Mouse (Mus musculus) stomach, postnatal 0 days (tissue): Measurements from ENCODE around the gene Slc34a3. TPM values are rescaled to one million over a fixed set of nuclear protein-coding genes. Genes with fewer than 3 reads are reported as not detected.

Experiments
- ATAC-seq: fragments of 200-750 bp; cut with Nextera tagmentation; 2 replicates; pipeline ENCODE4 v1.8.0; 2017; ENCODE audit not compliant: low FRiP score, low TSS enrichment
- DNase-seq: peaks from one replicate; pipeline ENCODE4 v3.0.0-alpha.2; 2016; ENCODE audit warnings: low spot score
- H3K27ac ChIP-seq: fragments of 300-500 bp; sonication (generic); replicated peaks from 2 replicates; pipeline ENCODE4 v1.5.1; 2014; ENCODE audit warnings: mild to moderate bottlenecking, control low read depth
- H3K27me3 ChIP-seq: fragments of 300-500 bp; sonication (generic); 2 replicates; pipeline ENCODE4 v1.6.1; 2014; ENCODE audit warnings: low read length; ENCODE audit not compliant: control insufficient read depth, insufficient read depth
- H3K36me3 ChIP-seq: fragments of 300-500 bp; sonication (generic); 2 replicates; pipeline ENCODE4 v1.6.1; 2014; ENCODE audit warnings: low read length, mixed read lengths; ENCODE audit not compliant: control insufficient read depth, insufficient read depth
- H3K4me1 ChIP-seq: fragments of 300-500 bp; sonication (generic); replicated peaks from 2 replicates; pipeline ENCODE4 v1.6.1; 2014; ENCODE audit warnings: antibody characterized with exemption; ENCODE audit not compliant: control insufficient read depth, insufficient read depth
- H3K4me2 ChIP-seq: fragments of 300-500 bp; sonication (generic); replicated peaks from 2 replicates; pipeline ENCODE4 v1.6.1; 2014; ENCODE audit warnings: low read depth, mild to moderate bottlenecking, control low read depth, moderate library complexity
- H3K4me3 ChIP-seq: fragments of 300-500 bp; sonication (generic); 2 replicates; pipeline ENCODE4 v1.5.1; 2014; ENCODE audit warnings: low read depth, low read length, control low read depth
- H3K9ac ChIP-seq: fragments of 300-500 bp; sonication (generic); 2 replicates; pipeline ENCODE4 v1.6.1; 2014; ENCODE audit warnings: mild to moderate bottlenecking, low read length, control low read depth, mixed read lengths
- H3K9me3 ChIP-seq: fragments of 300-500 bp; sonication (generic); 2 replicates; pipeline ENCODE4 v1.6.1; 2016; ENCODE audit warnings: low read length; ENCODE audit not compliant: control insufficient read depth
- CTCF ChIP-seq: IDR thresholded peaks from 2 replicates; pipeline ENCODE4 v1.5.1; 2016; ENCODE audit warnings: antibody characterized with exemption, low read depth, mild to moderate bottlenecking, moderate library complexity
- EP300 ChIP-seq: optimal IDR thresholded peaks from 2 replicates; pipeline ENCODE3; 2016; ENCODE audit warnings: antibody characterized with exemption
- WGBS: fragments of 180-500 bp; shearing (Covaris S2); extraction: QIAGEN DNeasy Blood & Tissue Kit; methylation state at CpG from one replicate; pipeline ENCODE4 v1.1.7; 2014; 5-methylcytosine and 5-hydroxymethylcytosine counted together
- polyA plus RNA-seq: library from polyadenylated mRNA; unstranded; fragments of >200 nt; fragmentation: Nextera tagmentation; extraction: Ambion mirVana; gene quantifications from 2 replicates; pipeline ENCODE4 v1.2.1, GENCODE M21; 2015

Gene Slc34a3
- polyA plus RNA-seq, 1 experiment from 2014 or later = 0.10 TPM

DNA sequence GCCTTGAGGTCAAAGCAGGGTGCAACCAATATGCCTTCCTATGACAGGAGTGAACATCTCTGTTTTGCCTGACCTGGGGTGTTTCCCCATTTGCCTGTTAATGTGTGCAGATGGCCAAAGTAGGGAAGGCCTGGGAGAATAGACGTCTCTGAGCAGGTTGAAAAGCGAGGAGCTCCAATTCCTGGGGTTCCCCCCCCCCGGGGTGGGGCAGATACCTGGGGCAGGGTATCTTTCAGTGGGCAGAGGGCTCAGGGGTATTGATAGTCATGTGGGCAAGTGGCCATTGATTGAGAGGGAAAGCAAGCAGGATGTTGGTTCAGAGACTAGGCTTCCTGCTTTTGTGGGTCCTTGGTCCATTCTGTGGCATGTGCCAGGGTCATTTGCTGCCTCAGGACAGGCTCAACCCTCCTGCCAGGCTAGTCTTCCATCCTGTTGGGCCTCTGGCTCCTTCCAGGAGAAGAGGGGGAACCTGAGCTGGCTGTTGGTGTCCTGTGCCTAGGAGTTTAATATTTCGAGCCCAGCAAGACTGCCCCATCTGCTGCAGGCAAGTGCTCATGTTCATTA, 33.7 kb upstream of the Slc34a3 start:
- no peaks in the 10 kb centered on the region; the same call in 1 of the 2 replicates for H3K36me3 ChIP-seq
- no peak for TF ChIP-seq CTCF
- TF ChIP-seq EP300 = no peak
- H3K27me3 ChIP-seq = no peaks in the 10 kb centered on the region
- peak overlapping the region; percentile 92 for H3K27ac ChIP-seq
- 77% methylated on average over 4 of the region's 4 CpGs for WGBS
- ATAC-seq (no peak), DNase-seq (no peak)
- H3K9ac ChIP-seq = peak overlapping the region; percentile 13
- H3K4me3 ChIP-seq = no peak overlapping the region
- H3K9me3 ChIP-seq = no peaks in the 10 kb centered on the region
- H3K4me1 ChIP-seq = peaks cover 11% of the 10 kb centered on the region
- peak overlapping the region; percentile 98; the same call in 1 of the 2 replicates for H3K4me2 ChIP-seq

DNA sequence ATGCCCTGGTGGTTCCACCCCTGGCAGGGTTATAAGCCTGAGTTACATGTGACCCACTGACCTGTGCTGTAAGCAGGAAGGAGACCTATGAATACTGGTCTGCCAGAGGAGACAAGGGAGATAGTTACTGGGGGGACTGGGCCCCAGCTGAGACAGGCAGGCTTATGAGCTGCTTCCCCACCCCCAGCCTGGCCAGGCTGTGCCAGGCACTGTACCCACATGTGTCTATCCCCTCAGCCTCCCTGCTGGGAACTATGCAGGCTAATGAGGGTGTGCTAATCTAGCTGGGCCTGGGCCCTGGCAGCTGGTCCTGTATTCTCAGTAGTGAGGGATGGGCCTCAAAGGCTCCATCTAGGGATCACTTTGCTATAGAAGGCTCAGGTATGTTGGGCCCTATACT, 33.1 kb upstream of the Slc34a3 start:
- H3K9ac ChIP-seq = peak overlapping the region; percentile 13; the same call in 1 of the 2 replicates
- peak overlapping the region; percentile 92 for H3K27ac ChIP-seq
- DNase-seq (no peak), ATAC-seq (no peak)
- peaks cover 11% of the 10 kb centered on the region for H3K4me1 ChIP-seq
- no peaks in the 10 kb centered on the region for H3K9me3 ChIP-seq
- peak overlapping the region; percentile 98 for H3K4me2 ChIP-seq
- no peak for TF ChIP-seq EP300
- TF ChIP-seq CTCF = no peak
- H3K27me3 ChIP-seq = no peaks in the 10 kb centered on the region
- H3K4me3 ChIP-seq = peak overlapping the region; percentile 23; the same call in 1 of the 2 replicates
- no peaks in the 10 kb centered on the region; the same call in 1 of the 2 replicates for H3K36me3 ChIP-seq

DNA sequence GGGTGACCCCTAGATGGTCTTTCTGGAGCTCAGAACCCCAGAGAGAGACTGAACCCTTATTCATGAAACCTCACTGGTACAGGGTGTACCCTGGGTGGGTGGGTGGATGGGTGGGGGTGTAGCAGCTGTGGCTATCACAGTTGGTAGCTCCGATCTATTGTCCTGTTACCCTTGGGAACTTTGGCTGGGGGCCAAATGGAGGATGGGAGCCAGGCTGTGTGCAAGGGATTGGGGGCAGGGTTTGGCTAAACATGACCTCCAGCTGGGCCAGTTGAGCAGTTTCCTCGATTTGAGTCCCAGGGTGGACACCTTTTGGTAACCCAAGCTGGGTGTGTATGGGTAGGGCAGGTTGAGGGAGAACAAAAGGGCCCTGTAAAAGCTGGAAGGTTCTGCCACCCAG, 32.6 kb upstream of the Slc34a3 start:
- H3K9me3 ChIP-seq = no peaks in the 10 kb centered on the region
- no peak for TF ChIP-seq CTCF
- TF ChIP-seq EP300 = no peak
- ATAC-seq (peak; percentile 25), DNase-seq (peak; percentile 83)
- peak overlapping the region; percentile 23 for H3K4me3 ChIP-seq
- H3K27me3 ChIP-seq = no peaks in the 10 kb centered on the region
- H3K4me1 ChIP-seq = peaks cover 11% of the 10 kb centered on the region
- peak overlapping the region; percentile 92 for H3K27ac ChIP-seq
- H3K9ac ChIP-seq = peak overlapping the region; percentile 83; the same call in 1 of the 2 replicates
- WGBS = 16% methylated on average over 2 of the region's 2 CpGs
- H3K36me3 ChIP-seq = no peaks in the 10 kb centered on the region; the same call in 1 of the 2 replicates
- peak overlapping the region; percentile 98 for H3K4me2 ChIP-seq

DNA sequence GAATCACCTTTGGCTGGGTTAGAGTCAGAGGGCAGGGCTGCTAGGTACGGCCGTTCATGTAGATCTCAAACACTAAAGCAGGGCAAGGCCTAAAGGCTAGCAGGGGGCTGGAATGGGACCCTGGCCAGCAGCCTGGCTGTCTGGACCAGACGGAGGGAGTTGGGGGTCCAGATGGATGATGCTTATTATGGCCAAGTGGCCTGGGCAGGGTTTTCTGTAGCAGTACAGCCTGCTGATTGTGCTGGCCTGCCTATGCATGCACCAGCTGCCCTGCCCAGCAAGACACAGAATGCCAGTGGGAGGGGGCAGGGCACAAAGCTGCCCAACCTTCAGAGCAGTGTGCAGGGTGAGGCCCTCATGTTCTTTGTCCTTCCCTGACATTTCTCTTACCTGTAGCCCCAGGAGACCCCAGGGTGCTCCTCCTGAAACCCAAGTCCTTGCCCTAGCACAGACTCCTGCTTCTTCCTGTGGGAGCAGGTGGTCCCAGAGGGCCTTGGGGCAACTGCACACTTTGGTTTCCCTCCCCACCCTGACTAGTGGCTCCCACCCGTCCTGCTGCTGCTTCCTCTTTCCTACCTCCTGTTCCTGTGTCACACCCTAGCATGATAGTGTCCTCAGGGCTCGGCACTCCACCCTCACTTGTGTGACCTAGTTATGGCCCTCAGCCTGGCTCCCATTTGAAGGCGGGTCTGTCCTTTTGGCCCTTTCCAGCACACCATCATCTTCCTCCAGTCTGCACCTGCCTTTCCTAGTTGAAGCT, 31.9 kb upstream of the Slc34a3 start:
- peak overlapping the region; percentile 83 for H3K9ac ChIP-seq
- H3K36me3 ChIP-seq = no peaks in the 10 kb centered on the region; the same call in 1 of the 2 replicates
- H3K9me3 ChIP-seq = no peaks in the 10 kb centered on the region
- ATAC-seq (peak; percentile 58), DNase-seq (peak; percentile 81)
- peak overlapping the region; percentile 23 for H3K4me3 ChIP-seq
- H3K27me3 ChIP-seq = no peaks in the 10 kb centered on the region
- WGBS = 45% methylated on average over 6 of the region's 6 CpGs
- H3K4me2 ChIP-seq = peak overlapping the region; percentile 98
- H3K27ac ChIP-seq = peak overlapping the region; percentile 92
- TF ChIP-seq EP300 (no peak), CTCF (no peak)
- H3K4me1 ChIP-seq = peaks cover 6% of the 10 kb centered on the region

DNA sequence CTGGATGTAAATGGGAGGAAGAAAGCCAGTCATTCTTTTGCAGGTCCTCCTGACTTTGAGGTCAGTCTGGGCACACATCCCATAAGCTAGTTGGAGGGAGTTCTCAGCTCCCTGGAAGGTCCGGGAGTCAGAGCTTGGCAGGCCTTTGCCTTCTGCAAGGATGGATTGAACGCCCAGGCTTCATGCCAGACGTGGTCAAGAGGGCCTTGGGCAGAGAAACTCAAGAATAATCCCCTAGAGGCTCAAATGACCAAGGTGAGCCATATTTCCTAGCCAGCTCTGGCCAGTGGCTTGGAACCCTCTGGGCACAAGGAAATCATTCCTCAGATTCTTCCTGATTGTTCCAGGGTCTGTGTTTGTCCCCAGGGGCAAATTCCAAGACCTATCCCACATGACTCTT, 30.7 kb upstream of the Slc34a3 start:
- DNase-seq (peak; percentile 37), ATAC-seq (no peak)
- H3K27ac ChIP-seq = peak overlapping the region; percentile 92
- H3K9ac ChIP-seq = peak overlapping the region; percentile 83; the same call in 1 of the 2 replicates
- H3K36me3 ChIP-seq = no peaks in the 10 kb centered on the region; the same call in 1 of the 2 replicates
- H3K4me1 ChIP-seq = peaks cover 6% of the 10 kb centered on the region
- peak overlapping the region; percentile 98 for H3K4me2 ChIP-seq
- WGBS = 51% methylated on average over 3 of the region's 3 CpGs
- TF ChIP-seq EP300 (no peak), CTCF (no peak)
- no peaks in the 10 kb centered on the region for H3K9me3 ChIP-seq
- H3K4me3 ChIP-seq = peak overlapping the region; percentile 84
- H3K27me3 ChIP-seq = no peaks in the 10 kb centered on the region

DNA sequence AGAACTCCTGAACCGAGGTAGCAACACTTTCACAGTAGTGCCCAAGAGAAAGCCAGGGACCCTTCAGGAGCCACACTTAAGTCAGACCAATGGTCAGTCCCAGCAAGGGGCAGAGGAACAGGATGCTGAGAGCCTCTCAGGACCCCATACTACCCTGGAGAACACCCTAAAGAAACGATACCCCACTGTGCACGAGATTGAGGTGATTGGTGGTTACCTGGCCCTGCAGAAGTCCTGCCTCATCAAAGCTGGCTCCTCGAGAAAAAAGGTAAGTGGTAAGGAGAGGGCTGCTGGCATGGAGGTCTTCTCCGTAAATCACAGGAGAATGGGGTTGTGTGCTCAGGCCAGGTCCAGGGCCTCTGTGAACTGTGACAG, 30.1 kb upstream of the Slc34a3 start:
- H3K36me3 ChIP-seq = no peaks in the 10 kb centered on the region; the same call in 1 of the 2 replicates
- H3K4me1 ChIP-seq = peaks cover 6% of the 10 kb centered on the region
- no peak for DNase-seq
- H3K27ac ChIP-seq = peak overlapping the region; percentile 92
- no peaks in the 10 kb centered on the region for H3K27me3 ChIP-seq
- no peak for ATAC-seq
- peak overlapping the region; percentile 84 for H3K4me3 ChIP-seq
- peak overlapping the region; percentile 98 for H3K4me2 ChIP-seq
- 61% methylated on average over 5 of the region's 5 CpGs for WGBS
- no peak for TF ChIP-seq EP300
- no peak for TF ChIP-seq CTCF
- H3K9me3 ChIP-seq = no peaks in the 10 kb centered on the region
- peak overlapping the region; percentile 83 for H3K9ac ChIP-seq
